Mouse (Mus musculus) frontal cortex, adult (tissue): ENCODE measurements around the gene Gm45716.
A peak's percentile ranks its signal among the peaks of the same experiment; 100 is the strongest.

Experiments
- ATAC-seq: cut with Nextera tagmentation; 2 replicates; pipeline ENCODE4 v1.9.2; 2017; ENCODE audit warnings: mild to moderate bottlenecking, moderate library complexity, mixed read lengths; ENCODE audit not compliant: low TSS enrichment

Gene Gm45716

DNA sequence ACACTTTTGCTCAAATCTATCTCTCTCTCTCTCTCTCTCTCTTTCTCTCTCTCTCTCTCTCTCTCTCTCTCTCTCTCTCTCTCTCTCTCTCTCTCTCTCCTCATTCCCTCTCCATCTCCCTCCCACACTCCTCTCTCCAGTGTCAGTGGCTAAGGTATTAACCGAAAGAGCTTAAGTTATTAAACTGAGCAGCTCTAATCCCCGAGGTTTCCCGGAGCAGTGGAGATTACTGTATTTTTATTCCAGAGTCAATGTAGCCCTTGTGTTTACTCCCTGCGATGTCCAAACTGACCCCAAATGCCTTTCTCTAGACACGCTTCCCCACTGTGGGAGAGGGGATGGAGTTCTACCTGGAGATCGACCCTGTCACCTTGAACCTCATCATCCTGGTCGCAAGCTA, at the start of gene Gm45716:
Gm45716 (plus strand) TSS at position 243 of the 400 bp plus-strand sequence.
- no peak for ATAC-seq

DNA sequence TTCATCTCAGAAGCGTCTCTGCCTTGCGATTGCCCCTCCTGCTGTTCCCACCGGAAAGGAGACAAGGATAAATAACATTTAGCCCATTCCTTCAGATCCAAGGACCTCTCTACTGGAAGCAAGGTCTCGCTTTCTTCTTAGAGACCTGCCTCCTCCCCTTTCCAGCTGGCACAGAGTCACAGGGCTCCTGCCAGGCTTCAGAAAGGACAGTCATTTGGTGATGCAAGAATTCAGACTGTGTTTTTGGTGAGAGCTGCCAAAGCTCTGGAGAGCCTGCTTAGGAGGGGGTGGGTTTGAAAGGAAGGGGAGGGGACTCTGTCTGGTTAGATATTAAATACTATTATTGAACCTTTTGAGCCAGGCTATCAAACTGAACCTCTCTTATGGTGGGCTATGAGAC, 45.1 kb upstream of the Gm45716 start:
- ATAC-seq: no peak

DNA sequence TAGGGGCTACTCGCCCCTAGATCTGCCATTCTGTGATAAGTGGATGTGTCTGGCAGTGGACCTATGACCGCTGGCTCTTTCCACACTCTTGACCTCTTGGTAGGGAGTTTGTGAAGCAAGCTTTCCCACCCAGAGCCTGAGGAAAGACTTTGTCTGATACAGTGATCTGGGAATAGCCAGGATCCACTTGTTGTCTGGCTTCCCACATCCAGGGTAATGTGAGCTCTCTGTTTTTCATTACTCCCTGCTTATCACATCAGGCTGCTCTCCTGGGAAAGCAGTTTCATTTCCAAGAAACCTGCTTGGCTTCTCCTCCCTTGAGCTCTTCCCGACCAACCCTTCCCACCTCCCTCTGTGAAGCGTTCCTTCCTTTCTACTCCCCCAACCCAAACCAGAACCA, 44.5 kb upstream of the Gm45716 start:
- no peak for ATAC-seq

DNA sequence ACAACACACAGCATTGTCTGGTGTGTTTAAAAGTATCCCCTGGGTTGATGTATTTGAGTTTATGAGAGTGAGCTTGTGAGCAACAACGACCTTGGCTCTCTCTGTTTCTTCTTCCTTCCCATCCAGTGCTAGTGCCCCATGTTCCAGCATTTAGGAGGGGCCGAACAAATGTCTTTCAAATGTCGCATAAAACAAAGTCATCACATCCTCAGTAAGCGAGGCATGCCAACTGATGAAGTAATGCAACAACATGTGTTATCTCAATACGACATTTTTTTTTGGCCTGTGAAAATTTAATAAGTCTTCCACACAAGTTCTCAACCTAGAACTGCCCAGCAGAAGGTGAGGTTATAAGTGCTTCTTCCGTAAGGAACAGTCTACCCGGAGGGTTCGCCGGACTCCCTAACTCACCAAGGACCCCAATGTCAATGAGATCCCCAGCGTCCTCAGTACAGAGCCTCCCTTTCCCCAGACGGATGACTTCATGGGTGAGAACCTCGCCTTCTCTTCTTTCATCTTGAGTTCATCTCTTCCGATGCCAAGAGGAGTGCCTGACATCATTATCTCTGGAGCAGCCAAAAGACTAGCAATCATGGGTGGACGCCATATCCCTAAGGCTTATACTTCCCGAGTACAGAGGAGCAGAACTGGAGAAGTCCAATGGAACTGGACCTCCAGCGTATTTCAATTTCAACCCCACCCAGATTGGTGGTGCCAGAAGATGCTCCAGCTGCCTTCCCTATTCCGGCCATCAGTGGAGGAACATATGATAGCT, 41.2 kb upstream of the Gm45716 start:
- no peak for ATAC-seq

DNA sequence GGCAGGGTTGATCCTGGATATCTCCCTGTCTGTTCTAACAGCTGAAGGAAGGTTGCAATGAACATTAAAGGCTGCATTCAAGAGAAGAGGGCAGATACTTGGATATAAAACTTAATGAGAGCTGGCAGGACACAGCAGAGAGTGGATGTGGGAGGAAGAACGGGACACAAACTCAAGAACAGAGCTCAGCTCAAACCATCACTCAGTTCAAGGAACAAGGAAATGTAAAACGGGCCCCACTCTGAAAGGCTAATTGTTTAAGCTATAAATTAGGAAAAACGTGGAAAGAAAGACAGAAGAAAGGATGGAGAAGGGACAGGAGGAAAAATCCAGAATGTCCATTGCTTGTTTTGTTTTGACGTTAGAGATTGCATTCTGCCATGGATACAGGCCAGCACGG, 32.4 kb upstream of the Gm45716 start:
- ATAC-seq: no peak

DNA sequence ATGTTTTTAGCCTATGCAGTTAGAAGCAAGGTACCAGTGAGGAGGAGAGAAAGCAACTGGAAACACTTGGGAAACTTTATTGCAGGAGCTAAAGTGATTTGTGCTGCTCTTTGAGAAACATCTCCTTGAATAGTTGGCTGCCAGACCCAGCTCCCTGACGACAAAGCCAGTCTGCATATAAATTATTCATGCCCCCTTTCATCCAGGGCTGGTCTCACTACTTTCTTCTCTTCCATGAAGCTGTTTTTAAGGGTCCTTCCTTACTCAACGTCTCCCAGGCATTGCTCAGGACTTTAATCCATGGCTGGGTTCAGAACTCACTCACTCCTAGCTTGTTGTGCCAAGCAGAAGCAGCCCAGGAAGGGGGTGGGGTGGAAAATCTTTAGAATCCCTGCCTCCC, 32.0 kb upstream of the Gm45716 start:
- ATAC-seq: no peak

DNA sequence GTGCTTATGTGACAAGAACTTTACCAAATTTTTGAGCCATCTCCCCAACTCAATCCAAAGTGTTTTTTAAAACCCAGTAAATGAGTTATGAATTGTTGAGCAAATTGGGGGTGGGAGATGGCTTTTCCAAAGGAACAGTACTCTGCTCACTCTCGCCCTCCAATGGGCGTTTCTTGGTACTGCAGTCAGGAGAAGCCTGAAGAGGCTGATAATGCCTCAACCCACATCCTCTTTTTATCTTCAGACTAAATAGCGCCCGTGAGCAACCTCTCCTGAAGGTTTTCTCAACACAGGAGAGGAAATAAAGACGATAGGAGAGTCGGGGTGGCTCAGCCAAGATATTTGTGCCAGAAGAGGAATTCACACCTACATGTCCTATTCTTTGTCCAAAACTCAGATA, 19.7 kb upstream of the Gm45716 start:
- no peak for ATAC-seq

DNA sequence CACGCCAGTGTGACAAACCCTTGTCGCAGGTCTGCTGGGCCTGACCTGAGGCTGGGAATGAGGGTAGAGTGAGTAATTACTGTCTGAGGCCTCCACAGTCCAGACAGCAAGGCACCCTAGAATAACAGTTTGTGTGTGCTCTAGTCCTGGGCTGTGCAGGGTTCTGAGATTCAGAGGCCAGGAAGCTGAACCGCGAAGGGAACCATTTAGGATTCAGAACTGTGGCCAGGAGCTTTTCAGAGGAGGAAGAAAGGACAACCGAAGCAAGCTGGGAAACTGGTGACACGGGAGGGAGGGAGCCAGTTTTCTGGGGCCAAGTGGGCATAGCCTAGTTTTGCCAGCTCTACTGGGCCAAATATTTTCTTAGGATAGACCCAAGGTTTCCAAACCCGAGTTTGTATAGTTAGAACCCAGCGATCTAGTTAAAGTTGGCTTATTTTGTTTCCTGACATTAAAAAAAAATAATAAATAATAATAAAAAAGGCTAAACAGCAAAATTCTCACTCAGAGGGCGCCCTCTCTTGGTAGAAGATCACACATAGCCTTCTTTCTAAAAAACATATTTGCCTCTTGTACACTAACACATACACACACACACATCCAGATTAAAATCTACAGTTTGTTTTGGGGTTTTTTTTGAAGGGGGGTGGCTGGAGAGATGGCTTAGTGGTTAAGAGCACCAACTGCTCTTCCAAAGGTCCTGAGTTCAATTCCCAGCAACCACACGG, 19.0 kb upstream of the Gm45716 start:
- ATAC-seq: no peak

DNA sequence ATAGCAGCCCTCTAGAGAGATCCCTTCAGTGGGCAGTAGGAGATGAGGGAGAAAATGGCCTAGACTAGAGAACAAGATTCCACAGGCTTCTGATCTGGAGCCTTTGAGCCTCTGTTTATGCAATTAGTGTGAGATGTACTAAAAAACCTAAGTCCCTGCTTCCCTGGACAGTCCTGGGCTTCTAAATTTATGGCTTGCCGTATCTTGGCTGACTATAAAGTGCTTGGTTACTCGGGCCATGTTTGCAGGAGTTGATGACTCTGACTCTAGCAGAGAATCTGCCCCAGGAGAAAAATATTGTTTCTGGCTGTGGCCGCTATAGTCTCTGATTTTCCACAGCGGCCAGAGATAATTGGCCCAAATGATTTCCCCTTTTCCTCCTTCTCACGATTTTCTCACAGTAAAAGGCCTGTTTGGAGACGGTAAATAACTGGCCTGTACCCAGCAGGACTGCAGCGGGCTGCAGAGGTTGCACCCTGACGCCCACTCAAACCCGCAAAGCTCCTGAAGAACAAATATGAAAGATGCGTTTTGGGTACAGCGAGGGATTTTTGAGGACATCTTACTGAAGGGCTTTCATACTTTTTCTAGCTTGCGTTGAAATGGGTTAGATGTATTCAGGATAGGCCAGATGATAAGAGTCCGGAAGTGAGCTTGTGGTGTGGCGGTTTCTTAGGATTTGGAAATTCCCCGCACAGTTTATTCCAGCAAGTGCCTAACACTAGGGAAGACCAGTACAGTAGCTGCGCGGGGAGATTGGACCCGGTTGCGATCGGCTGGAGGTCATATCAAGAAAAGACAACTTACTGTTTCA, 18.1 kb upstream of the Gm45716 start:
- ATAC-seq: peak; percentile 83

DNA sequence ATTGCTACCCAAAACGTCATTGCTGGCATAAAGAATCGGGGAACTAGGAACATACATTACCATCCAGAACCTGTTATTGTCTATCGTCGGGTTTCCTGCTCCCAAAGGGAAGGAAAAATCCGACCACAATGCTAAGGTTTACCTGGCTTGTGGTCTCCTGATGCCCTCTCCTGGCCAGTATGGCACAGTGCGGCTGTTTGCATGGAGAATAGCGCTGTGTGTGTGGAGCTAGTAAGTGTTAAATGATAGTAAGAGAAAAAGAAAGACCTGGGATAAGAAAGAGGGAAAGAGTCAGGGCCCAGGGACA, 17.5 kb upstream of the Gm45716 start:
- peak; percentile 99 for ATAC-seq

DNA sequence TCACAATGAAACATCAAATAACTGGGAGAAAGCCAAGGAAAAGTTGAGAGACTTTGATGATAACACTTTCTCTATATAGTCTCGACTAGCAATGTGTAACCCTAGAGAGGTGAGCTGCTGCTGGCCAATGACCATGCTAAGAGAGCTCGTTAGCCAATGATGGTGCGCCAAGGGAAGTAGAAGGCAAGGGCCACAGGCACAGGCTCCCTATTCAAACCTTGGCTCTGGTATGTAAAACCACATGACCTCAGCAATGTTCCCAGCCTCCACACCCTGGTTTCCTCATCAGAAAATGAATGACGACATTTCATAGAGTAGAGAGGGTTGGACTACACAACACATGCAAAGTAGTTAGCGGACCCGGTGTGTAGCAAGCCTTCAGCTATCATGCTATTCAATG, 15.2 kb upstream of the Gm45716 start:
- ATAC-seq: no peak

DNA sequence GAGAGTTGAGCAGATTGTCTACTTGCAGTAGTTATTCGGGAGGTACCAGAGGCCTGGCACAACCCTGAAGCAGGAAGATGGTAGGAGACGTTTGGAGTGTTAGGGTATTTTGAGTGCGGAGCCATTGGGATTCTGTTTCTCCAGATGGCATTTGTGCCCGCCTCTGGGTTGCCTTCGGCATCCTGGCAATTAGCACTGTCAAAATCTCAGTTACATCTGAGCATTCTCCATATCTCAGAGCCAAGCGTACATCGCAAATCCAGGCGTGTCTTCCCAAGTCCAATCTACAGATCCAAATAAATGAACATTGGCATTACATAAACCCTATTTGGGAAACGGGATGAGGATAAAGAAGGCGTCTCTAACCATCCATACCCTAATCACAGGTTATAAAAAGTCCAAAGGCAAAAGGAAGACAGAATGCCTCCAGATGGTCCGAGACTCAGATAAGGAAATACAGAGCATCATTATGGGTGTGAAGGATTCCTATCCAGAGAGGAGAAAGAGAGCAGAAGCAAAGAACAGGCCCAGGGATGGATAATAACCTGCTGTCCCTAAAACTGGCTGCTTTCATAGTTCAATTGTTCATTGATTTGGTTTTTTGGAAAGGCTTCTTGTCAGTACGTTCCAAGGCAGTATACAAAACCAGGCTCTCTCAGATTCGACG, 11.7 kb upstream of the Gm45716 start:
- peak; percentile 82 for ATAC-seq

DNA sequence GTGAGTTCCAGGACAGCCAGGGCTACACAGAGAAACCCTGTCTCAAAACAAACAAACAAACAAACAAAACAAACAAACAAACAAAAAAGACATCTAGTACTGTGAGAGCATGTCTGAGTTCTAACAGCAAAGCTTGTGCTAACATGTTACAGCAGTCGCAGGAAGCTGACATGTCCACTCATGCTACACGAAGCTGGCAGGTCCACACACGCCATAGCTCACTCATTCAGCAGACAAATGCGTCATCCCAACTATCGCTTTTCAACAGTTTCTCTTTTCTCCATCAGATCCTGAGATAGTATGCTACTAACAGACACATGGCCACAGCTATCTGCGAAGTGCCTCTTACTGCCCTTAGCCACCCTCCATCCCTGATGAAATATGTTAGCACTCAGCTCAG, 10.1 kb upstream of the Gm45716 start:
- no peak for ATAC-seq

DNA sequence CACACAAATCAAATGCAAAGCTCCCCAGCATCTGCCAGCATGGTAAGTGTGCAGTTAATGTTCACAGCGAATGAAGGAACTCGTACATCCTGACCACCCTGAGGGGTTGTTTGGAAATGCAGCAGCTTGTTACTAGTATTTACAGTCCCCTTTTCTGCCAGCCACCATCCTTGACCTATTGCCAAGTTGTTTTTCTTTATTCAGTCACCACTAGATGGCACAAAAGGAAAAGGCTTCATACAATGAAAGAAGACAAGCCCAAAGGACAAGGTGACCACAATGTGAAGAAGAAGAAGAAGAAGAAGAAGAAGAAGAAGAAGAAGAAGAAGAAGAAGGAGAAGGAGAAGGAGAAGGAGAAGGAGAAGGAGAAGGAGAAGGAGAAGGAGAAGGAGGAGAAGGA, 4.1 kb upstream of the Gm45716 start:
- ATAC-seq: peak; percentile 67

DNA sequence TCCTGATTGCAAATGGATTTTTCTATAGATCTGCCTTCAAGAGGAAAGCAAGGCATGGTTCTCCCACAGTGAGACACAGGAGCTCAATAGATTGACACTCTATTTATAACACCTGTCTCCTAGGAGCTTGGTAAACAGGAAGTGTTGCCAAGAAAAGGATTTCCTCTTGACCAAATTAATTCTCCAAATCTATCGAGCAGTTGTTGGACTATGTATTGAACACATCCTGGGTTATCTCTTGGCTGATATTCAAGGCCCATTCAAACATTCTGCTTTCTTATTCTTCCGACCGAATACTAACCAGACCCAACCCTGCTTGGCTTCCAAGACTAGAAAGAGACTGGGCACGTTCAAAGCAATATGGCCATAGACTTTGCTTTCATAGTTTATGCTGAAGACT, 2.7 kb upstream of the Gm45716 start:
- no peak for ATAC-seq

DNA sequence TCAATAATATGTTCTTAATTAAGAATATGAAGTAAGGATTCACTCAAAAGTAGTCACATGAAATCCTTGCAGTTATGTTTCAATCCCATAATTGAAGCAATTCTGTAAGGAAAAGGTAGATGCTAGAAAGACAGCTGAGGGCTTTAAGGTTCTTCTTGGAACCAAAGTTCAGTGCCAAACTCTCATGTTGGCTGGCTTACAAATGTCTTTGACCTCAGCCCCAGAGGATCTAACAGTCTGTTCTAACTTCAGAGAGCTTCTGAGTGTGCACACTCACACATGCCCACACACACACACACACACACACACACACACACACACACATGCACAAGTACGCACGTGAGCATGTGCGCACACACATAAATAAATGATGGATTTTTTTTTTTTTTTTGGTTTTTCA, 2.7 kb downstream of the Gm45716 start:
- ATAC-seq: no peak

DNA sequence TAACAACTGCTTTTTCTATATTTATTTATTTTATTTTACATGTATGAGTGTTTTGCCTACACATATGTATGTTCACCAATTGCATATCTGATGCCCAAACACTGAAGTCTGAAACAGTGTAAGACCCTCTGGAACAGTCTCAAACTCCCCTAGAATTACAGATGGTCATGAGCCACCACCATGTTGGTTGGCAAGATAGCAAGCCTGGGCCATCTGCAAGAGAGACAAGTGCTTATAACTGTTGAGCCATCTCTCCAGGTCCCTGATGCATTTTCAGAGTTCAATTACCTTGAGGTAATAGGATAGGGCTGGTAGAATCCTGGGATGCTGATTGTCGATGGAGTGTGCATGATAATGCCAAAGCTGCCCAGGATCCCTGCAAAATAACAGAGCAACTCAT, 7.5 kb downstream of the Gm45716 start:
- no peak for ATAC-seq

DNA sequence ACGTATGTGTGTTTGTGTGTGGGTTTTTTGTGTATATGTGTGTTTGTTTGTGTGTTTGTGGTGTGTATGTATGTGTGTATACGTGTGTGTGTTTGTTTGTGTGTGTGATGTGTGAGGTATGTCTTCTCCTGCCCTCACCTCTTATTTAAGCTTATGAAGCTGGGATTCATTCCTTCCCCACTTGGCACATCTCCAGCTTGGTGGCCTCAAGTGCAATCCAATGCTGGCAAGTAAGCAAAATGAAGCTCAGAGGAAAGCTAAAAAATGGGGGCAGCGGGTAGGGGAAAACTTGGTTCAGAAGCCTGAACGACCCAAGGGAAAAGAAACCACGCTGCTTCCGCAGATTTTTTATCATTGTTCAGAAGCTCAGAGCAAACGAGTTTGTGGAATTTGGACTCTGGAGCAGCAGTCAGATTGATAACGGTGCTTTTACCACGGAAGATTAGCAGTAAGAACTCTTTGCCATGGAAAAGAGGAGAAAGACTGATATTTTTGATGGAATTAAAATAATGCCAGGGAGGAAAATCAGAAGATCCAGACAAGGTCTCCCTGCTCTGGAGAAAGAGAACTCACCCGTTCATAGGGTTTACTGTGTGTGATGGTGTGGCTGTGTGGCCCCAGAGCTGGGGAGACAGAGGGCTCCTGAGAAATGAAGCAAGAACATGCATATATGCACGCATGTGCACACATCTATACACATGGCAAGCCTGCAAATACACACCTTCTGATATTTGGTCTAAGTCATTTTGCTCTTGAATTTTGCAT, 8.5 kb downstream of the Gm45716 start:
- ATAC-seq: no peak

DNA sequence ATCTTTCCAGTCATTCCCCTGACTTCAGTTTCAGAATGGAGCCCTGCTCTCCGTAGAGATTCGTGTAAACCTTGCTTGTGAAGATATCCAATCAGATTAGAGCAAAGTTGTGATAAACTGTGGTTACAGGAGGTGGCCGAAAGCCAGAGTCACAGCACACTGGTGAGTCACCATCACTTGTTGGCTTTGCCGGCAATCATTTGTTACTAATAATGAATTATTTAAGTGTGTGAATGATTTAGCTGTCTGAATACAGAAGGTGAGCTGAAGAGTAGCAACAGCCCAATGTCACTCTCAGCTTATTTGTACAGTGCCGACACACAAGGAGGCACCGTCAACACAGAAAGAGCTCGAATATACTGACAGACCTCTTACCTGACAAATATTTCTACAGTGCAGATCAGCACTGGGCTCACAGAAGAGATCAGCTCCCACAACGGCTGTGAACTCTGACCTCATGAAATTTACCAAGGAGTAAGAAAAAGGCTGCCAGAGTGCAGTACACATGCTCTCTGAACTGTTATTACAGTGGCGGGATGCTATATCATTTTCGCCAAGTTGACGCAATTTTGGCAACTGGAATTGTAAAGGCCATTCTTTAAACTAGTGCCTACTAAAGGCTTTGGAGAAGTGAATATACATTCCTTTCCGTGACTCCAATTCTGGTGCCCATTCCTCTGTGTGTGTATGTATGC, 9.2 kb downstream of the Gm45716 start:
- ATAC-seq: no peak

DNA sequence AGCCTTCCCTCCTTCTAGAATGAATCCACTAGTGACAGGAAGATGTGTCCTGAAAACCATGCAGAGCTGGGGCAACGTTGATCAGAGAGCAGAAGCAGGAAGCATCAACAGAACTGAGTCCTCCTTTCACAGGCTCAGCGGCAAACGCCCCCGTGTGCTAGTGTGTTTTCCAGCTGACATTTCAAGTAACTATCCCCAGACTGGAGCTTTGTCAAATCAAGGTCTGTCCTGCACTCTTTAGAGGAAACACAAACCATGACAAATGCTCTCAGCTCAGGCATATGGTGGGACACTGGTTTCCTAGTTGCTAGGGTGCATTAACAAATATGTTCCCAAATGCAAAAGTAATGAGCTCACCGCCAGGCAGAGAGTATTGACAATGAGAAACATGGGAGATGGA, 10.6 kb downstream of the Gm45716 start:
- peak; percentile 97 for ATAC-seq

DNA sequence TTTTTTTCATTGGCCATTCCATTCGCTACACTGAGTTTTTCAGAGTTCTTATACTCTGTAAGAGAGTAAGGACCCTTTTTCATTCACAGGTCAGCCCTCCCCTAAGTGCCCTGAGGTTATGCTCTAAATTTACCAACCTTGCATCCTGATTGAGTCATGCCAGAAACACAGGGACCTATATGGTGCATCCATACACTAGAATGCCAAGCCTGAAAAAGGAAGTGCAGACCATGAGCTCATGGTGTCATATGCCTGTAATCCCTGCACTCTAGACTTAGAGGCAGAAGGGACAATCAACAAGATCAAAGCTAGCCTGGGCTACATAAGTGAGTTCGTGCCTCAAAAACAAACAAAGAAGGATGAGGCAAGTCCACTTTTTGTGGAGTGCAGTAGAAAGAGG, 13.3 kb downstream of the Gm45716 start:
- ATAC-seq: no peak
